Mouse (Mus musculus): ENCODE data around the gene Ror1. TPM values are rescaled to one million over a fixed set of nuclear protein-coding genes. Genes with fewer than 3 reads are reported as not detected.

Ror1 gene
- total RNA-seq, 2 experiments from 2014 or later: 3.6 to 3.7 TPM

DNA sequence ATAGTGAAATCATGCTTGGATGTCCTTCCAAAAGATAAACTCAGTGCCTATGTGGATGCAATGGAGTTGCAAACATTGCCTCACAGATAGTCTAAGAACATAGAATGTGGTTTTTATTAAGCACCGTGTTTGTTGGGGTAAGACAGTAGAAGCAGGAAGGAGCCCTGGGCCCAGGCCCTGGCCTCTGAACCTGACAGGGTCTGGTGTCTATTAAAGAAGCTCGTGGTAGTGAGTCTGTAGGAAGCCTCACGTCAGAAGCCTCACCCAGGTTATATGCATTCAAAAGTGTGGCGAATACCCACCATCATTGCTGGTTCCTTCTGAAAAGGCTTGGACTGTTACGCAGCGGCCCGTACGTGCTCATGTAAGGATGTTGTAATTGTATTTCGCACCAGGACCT lies 157.8 kb downstream of the Ror1 start:
- no peak for DNase-seq

DNA sequence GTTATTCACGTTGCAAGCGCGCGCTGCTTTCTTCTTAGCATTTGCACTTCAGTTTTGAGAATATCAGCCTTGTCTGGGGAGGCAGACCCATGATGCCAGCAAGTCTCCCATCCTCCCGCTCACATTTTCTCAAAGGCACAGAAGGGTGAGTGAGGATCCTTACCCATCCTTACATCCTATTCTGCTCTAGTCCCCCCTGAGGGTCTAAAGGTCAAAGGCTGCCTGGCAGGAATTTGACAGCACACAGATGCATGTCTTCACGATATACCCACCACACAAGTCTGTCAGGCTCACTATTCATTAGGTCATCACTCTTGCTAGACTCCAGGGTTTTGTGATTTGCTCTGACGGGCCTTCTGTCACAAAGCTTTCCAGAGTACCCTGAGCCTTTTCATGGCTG lies 158.2 kb downstream of the Ror1 start:
- no peak for DNase-seq

DNA sequence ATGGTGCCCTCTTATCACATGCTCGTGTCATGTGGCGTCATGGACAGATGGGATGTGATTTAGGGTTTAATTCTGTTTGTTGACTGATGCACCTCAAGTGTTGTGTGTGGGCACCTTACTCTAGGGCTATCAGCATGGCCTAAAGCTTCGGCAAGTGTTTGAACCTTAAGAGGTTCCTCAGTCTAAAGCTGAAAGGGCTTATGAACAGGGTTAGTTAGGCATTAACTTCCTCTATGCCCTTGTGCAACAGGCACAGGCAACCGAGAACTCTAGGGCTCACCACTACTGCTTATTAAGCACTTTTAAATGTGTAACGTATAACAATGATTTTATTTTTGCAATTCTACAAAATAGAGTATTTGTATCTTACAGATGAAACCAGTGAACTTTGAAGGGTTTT lies 162.9 kb downstream of the Ror1 start:
- DNase-seq: no peak

DNA sequence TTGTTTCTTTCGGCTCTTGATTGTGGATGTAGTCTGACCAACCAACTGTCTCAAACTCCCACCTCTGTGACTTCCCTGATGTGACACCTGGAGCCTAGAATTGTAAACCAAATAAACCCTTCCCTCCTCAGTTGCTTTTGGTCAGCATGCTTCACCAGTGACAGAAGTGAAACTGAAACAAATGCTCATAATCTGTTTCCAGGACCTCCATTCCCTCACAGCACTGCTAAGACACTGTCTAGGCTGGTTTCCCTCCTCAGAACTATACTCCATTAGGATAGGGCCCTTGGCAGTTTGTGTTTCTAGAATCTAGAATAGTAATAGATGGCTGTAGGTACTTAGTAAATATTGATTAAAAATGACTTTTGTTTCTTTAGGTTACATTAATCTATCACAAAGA lies 168.3 kb downstream of the Ror1 start:
- no peak for DNase-seq

DNA sequence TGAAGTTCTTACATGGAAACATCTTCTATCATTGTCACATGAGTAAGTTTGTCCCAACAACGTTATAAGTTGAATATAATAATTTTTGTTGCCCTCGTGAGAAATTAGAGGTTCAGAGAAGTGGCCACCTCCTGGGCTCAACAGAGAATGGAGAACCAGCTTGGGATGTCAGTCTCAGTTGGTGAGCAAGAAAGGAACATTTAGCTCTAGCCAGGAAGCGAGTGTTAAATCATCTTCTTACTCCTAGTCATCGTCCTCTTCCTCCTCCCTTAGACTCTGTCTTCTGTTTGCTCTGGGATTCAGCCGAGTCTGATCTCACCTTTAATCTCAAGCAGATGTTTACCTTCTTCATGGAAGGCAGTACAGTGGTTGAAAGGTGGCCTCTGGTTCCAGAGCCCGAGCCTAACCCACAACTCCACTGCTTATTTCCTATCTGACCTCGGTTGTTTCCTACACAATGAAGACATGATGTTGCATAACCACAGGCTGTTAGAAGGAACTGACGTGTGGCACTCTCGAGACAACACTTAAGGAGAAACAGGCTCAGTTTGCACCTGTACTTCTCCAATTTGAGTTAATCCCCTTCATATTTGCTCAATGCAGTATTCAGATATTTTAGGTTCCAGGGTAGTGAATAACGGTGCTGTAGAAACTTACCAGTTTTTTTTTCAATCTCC lies 175.6 kb downstream of the Ror1 start:
- DNase-seq: no peak

DNA sequence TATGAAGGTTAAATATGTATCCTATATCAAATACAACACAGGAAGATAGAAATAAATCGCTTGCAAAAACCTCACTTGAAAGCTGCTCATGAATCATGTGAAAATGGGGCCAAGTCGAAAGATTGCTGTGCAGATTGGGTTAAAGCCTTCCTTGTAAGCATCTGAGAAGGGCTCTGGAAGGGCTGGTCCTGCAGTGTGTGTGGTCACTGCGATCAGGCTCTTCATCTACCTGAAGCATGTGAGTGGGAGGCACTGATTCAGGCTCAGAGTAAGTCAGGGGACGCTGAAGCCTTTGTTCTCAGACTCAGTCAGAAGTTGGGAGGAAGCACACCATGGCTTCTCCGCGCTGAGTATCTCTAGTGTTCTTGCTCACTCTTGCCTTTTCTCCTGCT lies 176.1 kb downstream of the Ror1 start:
- DNase-seq: no peak

DNA sequence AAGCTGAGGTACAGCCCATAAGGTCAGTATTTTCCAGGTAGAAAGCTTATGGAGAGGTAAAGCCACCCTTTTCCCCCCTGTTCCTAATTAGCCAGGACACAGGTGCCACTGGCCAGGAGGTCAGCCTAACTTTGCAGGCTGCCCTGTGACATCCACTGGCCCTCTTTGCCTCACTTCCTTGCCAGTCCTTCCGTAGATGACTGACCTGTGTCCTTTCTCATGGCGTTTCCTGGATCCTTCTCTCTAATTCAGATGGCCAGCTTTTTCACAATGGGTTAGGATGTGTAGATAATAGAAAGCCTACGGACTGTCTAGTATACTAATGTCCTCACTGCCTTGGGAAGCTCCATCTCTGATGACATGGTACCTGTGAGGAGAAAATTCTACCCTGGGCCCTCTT lies 177.8 kb downstream of the Ror1 start:
- no peak for DNase-seq

DNA sequence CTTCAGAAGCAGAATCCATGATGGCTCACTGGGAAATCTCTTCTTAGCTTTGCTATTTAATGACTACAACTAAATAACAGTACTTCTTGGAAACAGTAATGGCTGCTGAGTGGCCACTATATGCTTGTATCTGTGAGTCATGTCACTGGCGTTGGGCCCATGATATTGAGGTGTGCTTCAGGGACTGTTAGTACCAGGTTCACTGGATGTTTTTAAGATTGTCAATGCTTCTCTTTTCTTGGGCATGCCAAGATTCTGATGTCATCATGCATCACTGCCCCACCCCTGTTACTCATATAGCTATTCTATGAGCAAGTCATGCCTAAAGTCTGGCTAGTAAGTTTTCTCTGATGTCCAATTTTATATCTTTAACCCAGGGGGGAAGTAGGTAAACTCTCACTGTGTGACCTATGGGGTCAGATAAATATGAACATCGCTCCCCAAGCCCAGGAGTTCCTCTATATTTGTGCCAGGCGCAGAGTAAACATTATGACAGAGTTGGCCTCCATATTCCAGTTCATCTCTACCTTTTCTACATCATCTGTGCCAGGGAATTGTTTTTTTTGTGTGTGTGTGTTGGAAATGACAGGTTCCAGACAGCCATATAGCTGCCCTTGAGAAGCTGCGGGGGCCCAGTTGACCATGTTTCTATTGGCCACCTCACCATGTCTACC lies 178.4 kb downstream of the Ror1 start:
- DNase-seq: no peak

DNA sequence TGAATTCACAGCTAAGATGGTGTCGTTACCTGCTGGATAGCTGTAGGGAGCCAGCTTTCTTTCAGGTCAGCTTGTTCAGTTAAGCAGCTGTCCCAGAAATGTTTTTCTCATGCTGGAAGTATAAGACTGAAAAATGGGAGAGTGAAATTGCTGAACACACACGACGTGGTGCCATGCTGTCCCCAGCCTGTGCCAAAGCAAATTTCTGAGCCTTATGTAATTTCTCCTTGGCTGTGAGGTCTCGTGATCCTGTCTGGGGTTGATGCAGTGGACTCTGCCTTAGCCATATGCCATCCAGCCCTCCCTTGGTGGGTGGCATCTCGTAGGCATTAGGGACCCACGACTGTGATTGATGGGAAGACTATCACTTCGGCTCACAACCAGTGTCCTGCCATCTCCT lies 180.9 kb downstream of the Ror1 start:
- DNase-seq: no peak

DNA sequence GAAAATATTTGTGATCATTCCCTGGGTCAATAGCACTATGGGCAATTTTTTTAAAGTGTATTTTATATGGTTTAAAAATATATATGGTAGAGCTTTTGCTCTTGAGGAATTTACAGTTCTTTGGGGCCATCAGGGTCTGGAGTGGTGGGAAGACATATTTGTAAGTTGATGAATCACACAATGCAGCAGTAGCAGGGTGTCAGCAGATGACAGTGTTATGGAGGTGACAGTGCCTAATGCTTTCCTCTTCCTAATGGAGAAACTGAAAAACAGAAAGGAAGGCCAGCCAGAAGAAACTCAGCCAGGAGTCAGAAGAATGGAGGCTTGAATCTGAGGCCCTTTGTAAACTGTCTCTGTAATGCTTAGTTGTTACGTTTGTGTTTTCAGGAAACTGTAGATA lies 181.4 kb downstream of the Ror1 start:
- no peak for DNase-seq

DNA sequence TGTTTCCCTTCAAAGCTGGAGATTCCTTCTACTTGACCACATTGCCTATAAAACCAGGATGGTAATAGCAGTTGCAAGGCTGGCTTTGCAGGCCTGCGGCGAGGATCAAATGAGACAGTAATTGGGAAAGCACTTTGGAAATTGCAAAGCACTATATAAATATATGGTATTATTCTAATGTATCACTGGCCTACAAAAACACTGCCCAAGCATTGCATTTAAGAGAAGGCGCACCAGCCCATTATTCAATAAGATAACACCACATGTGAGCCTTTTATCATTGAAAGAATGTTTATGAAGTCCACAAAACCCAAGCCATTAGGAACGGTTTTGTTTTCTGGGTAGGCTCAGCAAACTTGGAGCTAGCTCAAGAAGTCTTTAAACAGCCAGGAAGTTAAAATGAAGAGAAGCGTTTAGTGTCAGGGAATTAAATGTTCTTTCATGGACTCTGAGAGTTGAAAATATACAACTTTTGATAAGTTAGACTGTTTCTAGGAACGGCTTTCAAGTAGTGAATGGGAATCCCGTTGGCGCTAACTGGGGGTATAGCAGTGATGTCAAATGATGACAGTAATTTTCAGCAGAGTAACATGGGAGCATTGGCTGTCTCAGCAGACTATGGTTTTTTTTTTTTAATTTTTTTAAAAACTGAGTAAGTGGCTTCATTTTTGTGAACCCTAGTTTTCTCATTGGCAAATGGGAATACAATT lies 187.7 kb downstream of the Ror1 start:
- DNase-seq: no peak

DNA sequence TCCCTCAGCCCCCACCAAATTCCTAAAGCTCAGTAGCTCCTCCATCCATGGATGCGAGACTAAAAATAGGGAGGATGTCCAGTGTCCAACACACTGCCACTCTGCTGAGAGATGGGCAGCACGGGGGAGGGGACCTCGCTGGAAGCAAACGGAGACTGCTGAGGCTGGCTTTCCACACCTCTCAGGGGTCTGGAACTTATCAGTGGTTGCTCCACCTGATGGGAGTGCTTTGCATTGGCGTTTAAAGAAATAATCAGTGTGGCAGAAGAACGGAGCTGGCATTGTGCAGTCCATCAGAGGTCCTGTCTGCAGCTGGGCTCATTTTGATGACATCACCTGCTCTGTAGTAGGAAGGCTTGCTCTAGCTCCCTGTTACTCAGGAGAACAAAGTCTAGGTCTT lies 188.9 kb downstream of the Ror1 start:
- no peak for DNase-seq

DNA sequence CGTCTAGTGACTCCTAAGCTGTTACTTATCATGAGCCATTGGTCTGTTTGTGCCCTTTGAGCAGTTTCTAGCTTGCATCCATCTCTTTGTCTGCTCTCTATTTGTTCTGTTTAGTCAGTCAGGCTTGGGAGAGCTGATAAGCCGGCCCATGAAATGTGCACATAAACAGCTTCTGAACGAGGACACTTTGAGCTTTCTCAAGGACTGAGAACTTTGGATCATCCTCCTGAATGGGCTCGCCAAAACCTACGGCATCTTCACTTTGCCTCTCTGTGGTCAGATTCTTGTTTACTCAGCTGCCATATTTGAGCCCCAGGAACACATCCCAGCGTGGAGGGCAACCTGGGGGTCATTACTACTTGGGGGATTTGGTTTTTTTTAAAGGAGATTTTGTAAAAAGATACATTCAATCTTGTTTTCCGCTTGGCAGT lies 190.5 kb downstream of the Ror1 start:
- peak; percentile 38 to 50 for DNase-seq

DNA sequence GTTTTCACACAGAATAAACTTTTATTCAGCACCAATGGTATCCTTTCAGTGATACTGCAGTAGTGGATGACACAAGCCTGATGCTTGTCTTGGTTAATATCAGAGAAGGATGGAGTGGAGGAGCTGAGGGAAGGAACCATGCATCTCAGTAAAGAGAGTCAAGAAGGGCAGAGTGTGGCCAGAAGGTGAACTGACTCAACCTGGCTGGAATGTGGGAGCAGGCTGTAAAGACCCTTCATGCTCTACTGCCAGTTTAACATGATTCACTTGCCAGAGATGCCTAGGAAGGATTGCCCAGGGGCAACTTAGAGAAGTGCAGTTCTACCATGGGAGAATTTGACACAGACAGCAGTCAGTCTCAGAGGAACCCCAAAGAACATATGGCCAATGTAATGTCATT lies 191.2 kb downstream of the Ror1 start:
- DNase-seq: no peak

DNA sequence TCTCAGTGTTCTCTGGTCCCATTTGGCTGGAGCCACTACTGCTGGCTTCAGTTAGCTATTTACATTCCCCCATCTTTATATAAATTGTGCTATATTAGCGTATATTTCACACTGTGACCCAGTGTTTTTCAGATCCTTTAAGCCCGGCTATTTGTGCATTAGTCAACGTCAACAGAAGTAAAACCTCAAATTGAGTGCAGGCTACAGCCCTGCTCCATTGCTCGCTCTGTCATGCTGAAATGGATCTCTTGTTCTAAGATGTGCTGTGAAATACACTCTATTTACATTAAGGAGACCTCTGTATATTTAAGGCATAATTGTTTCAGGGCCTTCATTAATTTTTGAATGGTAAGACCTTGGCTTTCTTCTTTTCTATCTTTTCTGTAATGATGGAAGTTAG lies 192.2 kb downstream of the Ror1 start:
- DNase-seq: no peak

DNA sequence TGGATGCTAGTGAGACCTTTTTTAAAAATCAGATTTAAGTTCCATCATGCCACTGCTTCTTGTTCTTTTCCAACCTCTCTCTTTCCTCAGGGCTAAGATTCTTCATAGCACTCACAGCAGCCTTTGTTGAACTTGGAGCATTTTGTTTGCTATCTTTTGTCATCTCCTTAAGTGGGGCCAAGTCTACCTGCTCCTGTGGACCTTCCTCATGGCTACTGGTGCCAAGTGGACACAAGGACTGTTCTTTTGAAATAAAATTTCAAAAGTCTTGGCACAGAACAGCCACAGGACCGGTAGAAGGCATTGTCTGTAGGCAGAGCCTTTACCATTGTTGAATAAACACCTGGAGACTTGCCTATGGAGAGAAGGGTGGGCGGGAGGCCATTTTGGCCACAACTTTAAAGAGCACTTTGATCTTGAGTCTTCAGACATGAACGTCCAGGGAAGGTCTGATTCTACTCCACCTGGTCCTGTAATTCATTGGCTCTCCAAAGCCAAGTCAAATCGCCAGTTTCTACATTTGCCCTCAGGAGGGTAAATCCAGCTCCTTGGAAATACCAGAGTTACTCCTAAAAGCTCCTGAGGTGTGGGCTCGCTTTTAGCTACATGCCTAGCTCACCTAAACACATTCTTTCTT lies 195.5 kb downstream of the Ror1 start:
- no peak for DNase-seq

DNA sequence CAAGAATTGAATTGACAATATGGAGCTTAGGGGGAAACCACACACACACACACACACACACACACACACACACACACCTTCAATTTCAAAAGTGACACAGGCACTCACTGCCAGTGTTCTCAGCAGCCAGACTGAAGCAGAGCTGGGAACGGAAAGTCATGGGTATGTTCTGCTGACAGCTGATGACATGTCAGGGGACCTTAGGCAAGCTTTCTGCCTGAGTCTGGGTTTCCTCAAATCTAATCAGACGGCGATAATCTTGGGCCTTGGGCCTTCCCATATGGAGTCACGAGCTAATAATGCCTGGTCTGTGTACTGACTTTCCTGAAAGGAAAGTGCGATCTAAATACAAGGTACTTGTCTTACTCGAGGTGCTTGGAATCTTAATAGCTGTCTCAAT lies 202.1 kb downstream of the Ror1 start:
- DNase-seq: no peak

DNA sequence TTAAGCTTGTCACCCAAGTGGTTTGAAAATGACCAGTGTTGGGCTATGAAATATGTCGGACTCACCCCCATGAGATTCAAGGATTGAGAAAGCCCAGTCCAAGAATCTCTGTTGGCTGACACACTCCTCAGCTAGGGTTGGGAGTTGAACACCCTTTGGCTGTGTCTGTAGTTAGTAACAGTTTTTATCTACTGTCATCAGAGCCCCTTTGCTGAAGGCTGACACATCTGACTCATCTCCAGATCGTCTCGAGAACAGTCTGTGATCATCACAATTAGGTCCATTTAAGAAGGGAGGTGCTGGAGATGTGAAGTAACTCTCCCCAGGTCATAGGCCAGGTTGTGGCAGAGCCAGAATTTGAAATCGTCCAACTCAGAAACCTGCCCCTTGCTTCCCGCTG lies 203.0 kb downstream of the Ror1 start:
- DNase-seq: peak in 1 of 2 experiments; percentile 56

DNA sequence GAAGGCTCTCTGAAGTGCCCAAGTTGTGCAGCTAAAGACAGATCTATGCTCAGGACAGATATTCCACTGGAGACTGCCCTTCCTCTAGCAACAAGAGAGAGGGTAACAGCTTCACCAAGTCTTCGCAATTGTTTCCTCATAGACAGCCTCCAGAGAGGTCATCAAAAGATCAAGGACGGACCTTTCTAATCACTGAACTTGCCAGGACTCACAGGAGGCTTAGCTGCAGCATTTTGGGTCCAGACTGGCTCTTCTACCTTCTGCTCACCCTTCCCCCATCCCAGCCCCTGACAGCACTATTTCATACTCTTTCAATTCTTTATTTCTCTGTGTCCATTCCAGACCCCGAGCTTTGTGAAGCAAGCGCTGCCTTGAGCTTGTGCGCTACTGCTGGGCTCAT lies 204.6 kb downstream of the Ror1 start:
- DNase-seq: no peak

DNA sequence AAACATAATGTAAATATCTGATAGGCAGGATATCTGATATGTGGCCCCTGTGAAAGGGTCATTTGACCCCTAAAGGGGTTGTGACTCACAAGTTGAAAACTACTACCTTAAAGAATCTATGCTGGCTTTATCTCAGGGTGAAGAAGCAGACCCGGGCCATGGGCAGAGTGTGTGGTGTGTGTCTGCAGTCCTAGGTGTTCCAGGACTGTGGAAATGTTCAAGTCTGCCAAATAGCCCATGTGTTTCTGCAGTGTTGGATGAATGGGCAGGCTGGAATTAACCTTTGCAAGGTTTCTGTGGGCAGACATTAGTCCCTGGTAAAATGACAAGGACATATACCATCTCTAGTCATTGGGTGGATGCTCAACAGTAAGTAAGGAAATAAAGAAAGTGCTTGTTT lies 205.8 kb downstream of the Ror1 start:
- DNase-seq: no peak

DNA sequence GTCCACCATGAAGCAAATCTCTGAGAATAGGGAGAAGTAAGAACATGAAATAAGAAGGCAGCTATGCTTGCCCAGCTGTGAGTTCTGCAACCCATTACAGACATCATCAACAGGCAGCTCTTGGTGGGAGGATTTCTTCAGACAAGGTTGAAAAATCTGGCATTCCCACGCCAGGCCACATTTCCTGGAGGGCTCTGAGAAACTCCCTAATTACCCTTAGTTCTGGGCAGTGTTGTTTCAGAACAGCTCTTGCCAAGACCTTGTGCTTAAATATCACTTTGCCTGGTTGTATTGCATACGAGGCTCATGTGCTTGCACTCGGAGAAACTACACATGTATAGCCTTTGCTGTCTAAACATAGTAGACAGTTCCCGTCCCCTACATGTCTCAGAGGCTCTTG lies 211.8 kb downstream of the Ror1 start:
- DNase-seq: peak in 1 of 2 experiments; percentile 30

DNA sequence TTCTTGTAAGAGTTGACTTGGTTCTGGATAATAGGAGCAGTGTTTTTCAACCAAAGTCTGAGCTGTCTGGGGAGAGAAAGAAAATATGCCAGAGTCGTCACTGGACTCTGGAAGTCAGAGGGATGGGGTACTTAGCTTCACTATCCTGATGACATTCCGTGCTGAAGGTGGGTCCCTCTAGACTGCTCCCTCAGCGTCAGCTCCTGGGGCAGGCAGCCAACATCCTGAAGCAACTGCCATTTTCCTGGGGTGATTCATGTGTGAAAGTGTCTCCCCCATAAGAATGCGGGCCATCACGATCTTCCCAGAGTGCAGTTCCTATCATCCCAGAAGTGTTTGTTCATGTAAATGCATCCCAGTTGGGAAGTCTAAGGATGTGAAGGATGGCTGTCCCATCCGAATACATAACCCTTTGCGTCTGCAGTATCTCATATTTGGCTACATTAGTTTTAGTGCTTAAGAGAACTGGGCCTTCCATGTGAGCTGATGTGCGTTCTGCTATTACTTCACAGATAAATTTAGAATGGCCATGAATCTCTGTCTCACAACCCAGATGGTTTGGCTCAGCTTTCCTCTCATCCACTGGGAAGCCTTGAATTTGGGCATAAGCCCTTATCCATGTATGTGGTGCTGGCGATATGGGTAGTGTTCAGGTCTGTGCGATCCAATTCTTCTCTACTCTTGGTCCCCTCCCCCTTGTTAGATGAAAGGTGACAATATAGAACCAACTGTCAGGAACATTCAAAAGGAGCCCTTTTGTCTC lies 216.4 kb downstream of the Ror1 start:
- peak; percentile 53 to 56 for DNase-seq
